Mouse (Mus musculus) erythroblast, embryonic 14.5 days (primary cell): ENCODE results near the gene Klhl40.

Source experiments
- GATA1 ChIP-seq: IDR thresholded peaks from 2 replicates; pipeline ENCODE4 v1.6.1; 2012; ENCODE audit warnings: low read length, inconsistent platforms, mixed read lengths
- TAL1 ChIP-seq: IDR thresholded peaks from 3 replicates; pipeline ENCODE4 v1.6.1; 2012; ENCODE audit warnings: low read length, inconsistent platforms, mixed read lengths

DNA sequence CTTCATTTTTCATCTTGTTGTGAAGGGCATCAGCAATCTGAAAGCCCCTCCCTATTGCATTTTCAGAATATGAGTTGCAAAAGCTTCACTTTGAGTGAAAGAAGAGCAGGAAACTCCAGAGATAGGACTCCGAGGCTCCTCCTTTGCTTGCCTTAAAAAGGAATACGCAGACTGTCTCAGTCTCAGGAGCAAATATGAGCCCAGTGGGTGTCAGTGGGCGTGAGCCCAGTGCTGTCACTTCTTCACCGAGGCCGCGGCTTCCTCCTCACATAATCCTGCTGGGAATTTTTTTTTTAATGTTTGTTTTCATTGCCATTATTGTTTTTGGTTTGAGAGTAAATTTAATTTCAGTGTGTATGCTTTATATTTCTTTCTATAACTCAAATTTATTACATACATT, 36.9 kb upstream of the Klhl40 start:
- TF ChIP-seq TAL1 (no peak), GATA1 (no peak)
